Comparison of ENCODE assay signal across 24 mouse cellular contexts in genomic region chr12:89831300-89831699, GRCm38 (mm10).
"Had no signal": no experiment of that assay in that cellular context is flagged by ENCODE, and none has a peak within 500 bp of the region (broad histone marks: within the 10 kb centered on the region; RNA-seq: fewer than 3 reads in every experiment).

No protein-coding gene starts in this region.

- H3K27me3 ChIP-seq: heart, embryonic 13.5 days; heart, embryonic 15.5 days; hindbrain, embryonic 13.5 days; hindbrain, embryonic 15.5 days; limb, embryonic 13.5 days; limb, embryonic 15.5 days; liver, embryonic 13.5 days; liver, embryonic 15.5 days had no signal

- H3K9ac ChIP-seq: forebrain, postnatal 0 days; heart, embryonic 13.5 days; heart, embryonic 15.5 days; hindbrain, embryonic 13.5 days; hindbrain, embryonic 15.5 days; limb, embryonic 13.5 days; limb, embryonic 15.5 days; liver, embryonic 13.5 days; liver, embryonic 15.5 days had no signal

- DNase-seq: forebrain, postnatal 0 days; gastrocnemius, postnatal 14 days; gastrocnemius, postnatal 36 days; heart, adult 11 months; heart, adult 2 months; heart, postnatal 14 days; heart, postnatal 36 days; kidney, adult 18-20 months; kidney, postnatal 10 days; kidney, postnatal 36 days; layer of hippocampus, adult 9-11 months; layer of hippocampus, postnatal 36 days; left cerebral cortex, postnatal 4 days; liver, embryonic 13.5 days had no signal

- H3K9me3 ChIP-seq: heart, embryonic 13.5 days; heart, embryonic 15.5 days; hindbrain, embryonic 13.5 days; hindbrain, embryonic 15.5 days; limb, embryonic 13.5 days; limb, embryonic 15.5 days; liver, embryonic 13.5 days; liver, embryonic 15.5 days had no signal

- H3K4me3 ChIP-seq: heart, adult 2 months; heart, embryonic 13.5 days; heart, embryonic 15.5 days; hindbrain, embryonic 13.5 days; hindbrain, embryonic 15.5 days; limb, embryonic 13.5 days; limb, embryonic 15.5 days; liver, embryonic 13.5 days; liver, embryonic 15.5 days had no signal

- H3K4me1 ChIP-seq: heart, embryonic 13.5 days; heart, embryonic 15.5 days; hindbrain, embryonic 15.5 days; limb, embryonic 13.5 days; limb, embryonic 15.5 days; liver, embryonic 13.5 days; liver, embryonic 15.5 days had no signal

- H3K36me3 ChIP-seq: heart, embryonic 13.5 days; heart, embryonic 15.5 days; hindbrain, embryonic 13.5 days; hindbrain, embryonic 15.5 days; limb, embryonic 13.5 days; limb, embryonic 15.5 days; liver, embryonic 13.5 days; liver, embryonic 15.5 days had no signal

- H3K4me2 ChIP-seq: heart, embryonic 11.5 days; heart, embryonic 13.5 days; heart, embryonic 15.5 days; hindbrain, embryonic 13.5 days; hindbrain, embryonic 15.5 days; limb, embryonic 13.5 days; limb, embryonic 15.5 days; liver, embryonic 13.5 days; liver, embryonic 15.5 days had no signal

- ATAC-seq: forebrain, postnatal 0 days; hindbrain, postnatal 0 days; intestine, embryonic 16.5 days had no signal

- H3K27ac ChIP-seq: heart, adult 2 months; heart, embryonic 13.5 days; heart, embryonic 15.5 days; hindbrain, embryonic 13.5 days; hindbrain, embryonic 15.5 days; hindbrain, postnatal 0 days; limb, embryonic 13.5 days; limb, embryonic 15.5 days; liver, embryonic 13.5 days; liver, embryonic 15.5 days had no signal
